Mouse (Mus musculus): Measurements from ENCODE around the gene Stra8. TPM values are rescaled to one million over a fixed set of nuclear protein-coding genes. Genes with fewer than 3 reads are reported as not detected.

Gene Stra8
- total and polyA plus RNA-seq, 2 experiments from 2014 or later, result not detected

DNA sequence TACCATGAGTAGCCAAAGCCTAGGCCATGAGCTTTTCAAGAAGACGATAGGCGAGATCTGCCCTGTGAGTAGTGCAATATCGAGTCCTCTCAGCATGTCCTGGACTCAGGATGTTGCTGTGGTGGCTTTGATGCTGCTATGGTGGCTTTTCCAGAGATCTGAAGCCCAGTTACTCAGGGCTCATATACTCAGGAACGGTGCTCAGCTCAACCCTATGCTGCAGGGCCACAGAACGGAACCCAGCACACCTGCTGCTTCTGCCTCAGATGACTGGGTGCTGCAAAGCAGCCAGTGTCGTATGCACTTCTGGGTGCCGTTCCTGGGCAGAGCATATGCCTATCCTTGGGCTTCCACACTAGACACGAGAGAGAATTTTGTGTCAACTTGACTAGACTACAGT is 19.5 kb downstream of the Stra8 start:
- H3K9me3 ChIP-seq (ENCODE audit: low read length), result no peaks in the 10 kb centered on the region
- H3K27me3 ChIP-seq (ENCODE audit: insufficient read depth, low read length), result no peaks in the 10 kb centered on the region
- ATAC-seq (ENCODE audit: low FRiP score) (no peak), DNase-seq (ENCODE audit: low spot score) (no peak)
- H3K4me2 ChIP-seq (ENCODE audit: low read depth, low read length, poor library complexity, severe bottlenecking), result no peak overlapping the region
- no peak overlapping the region for H3K27ac ChIP-seq (ENCODE audit: low read depth, low read length)
- no peak overlapping the region for H3K9ac ChIP-seq (replicated peaks; ENCODE audit: low read length, poor library complexity, severe bottlenecking)
- no peak overlapping the region for H3K4me3 ChIP-seq (ENCODE audit: low read depth, low read length)
- TF ChIP-seq CTCF (IDR thresholded peaks at IDR 0.05), result no peak
- no peaks in the 10 kb centered on the region for H3K4me1 ChIP-seq (ENCODE audit: insufficient read depth, low read length)
- H3K36me3 ChIP-seq (ENCODE audit: insufficient read depth, low read length), result no peaks in the 10 kb centered on the region
- 93% methylated on average over 8 of the region's 8 CpGs for WGBS

- TF ChIP-seq CTCF (IDR thresholded peaks at IDR 0.05), result no peak
- Histone ChIP-seq H3K9ac (replicated peaks; ENCODE audit: low read length, poor library complexity, severe bottlenecking) (no peak overlapping the region), H3K4me3 (ENCODE audit: low read depth, low read length) (no peak overlapping the region), H3K36me3 (ENCODE audit: insufficient read depth, low read length) (no peaks in the 10 kb centered on the region), H3K9me3 (ENCODE audit: low read length) (no peaks in the 10 kb centered on the region), H3K4me1 (ENCODE audit: insufficient read depth, low read length) (no peaks in the 10 kb centered on the region), H3K4me2 (ENCODE audit: low read depth, low read length, poor library complexity, severe bottlenecking) (no peak overlapping the region), H3K27me3 (ENCODE audit: insufficient read depth, low read length) (no peaks in the 10 kb centered on the region), H3K27ac (ENCODE audit: low read depth, low read length) (no peak overlapping the region)
- 69% methylated on average over 2 of the region's 2 CpGs for WGBS
- no peak for ATAC-seq (ENCODE audit: low FRiP score)
- no peak for DNase-seq (ENCODE audit: low spot score)
Measured at GRCm38 (mm10) chr6:34941496-34941895, 21.5 kb downstream of the Stra8 start.

DNA sequence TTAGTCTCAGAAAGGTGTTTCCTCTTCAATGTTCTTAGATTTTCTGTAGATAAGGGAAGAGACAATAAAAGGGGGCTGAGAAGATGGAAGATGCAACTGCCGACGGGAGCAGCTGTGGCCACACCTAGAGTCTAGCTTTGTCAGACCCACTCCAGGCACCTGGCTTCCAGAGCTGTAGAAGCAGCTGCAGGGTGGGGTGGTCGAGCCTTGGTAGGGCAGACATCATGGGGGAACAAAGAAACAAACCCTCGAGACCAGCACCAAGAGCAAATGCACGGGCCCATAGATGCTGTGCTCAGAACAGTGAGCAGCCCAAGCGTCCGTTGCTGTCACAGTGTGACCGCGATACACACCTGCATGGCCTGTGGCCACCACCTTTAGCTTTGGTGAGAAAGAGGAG is 22.5 kb downstream of the Stra8 start:
- ATAC-seq (ENCODE audit: low FRiP score), result no peak
- H3K4me1 ChIP-seq (ENCODE audit: insufficient read depth, low read length), result no peaks in the 10 kb centered on the region
- WGBS, result 91% methylated on average over 9 of the region's 9 CpGs

DNA sequence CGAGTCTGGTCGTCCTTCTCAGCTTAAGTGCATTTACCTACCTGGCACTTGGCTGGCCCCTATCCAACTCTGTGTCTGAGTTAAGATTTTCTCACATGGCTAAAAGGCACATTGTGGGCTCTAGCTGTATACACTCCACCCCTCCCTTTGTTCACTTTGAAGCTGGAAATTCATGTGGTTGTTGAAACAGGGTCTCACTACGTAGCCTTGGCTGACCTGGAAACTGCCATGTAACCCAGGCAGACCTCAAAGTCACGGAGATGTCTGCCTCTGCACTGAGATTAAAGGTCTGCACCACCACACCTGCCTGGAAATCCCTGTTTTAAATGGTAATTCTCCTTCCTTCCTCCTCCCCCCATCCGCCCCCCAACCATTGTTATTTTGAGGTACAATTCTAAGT is 23.5 kb downstream of the Stra8 start:
- H3K36me3 ChIP-seq (ENCODE audit: insufficient read depth, low read length), result no peaks in the 10 kb centered on the region
- H3K9ac ChIP-seq (replicated peaks; ENCODE audit: low read length, poor library complexity, severe bottlenecking), result no peak overlapping the region
- no peaks in the 10 kb centered on the region for H3K9me3 ChIP-seq (ENCODE audit: low read length)
- ATAC-seq (ENCODE audit: low FRiP score) (no peak), DNase-seq (ENCODE audit: low spot score) (no peak)
- H3K27me3 ChIP-seq (ENCODE audit: insufficient read depth, low read length), result no peaks in the 10 kb centered on the region
- no peak overlapping the region for H3K4me2 ChIP-seq (ENCODE audit: low read depth, low read length, poor library complexity, severe bottlenecking)
- 82% methylated on average over 5 of the region's 5 CpGs for WGBS
- H3K27ac ChIP-seq (ENCODE audit: low read depth, low read length), result no peak overlapping the region
- H3K4me3 ChIP-seq (ENCODE audit: low read depth, low read length), result no peak overlapping the region
- no peaks in the 10 kb centered on the region; the same call in 1 of the 2 replicates for H3K4me1 ChIP-seq (ENCODE audit: insufficient read depth, low read length)
- no peak for TF ChIP-seq CTCF (IDR thresholded peaks at IDR 0.05)

More for the DNA sequence above, 22.5 kb downstream of the Stra8 start:
- Histone ChIP-seq H3K4me3 (ENCODE audit: low read depth, low read length) (no peak overlapping the region), H3K27me3 (ENCODE audit: insufficient read depth, low read length) (no peaks in the 10 kb centered on the region), H3K9me3 (ENCODE audit: low read length) (no peaks in the 10 kb centered on the region), H3K36me3 (ENCODE audit: insufficient read depth, low read length) (no peaks in the 10 kb centered on the region), H3K9ac (replicated peaks; ENCODE audit: low read length, poor library complexity, severe bottlenecking) (no peak overlapping the region), H3K4me2 (ENCODE audit: low read depth, low read length, poor library complexity, severe bottlenecking) (no peak overlapping the region), H3K27ac (ENCODE audit: low read depth, low read length) (no peak overlapping the region)
- TF ChIP-seq CTCF (IDR thresholded peaks at IDR 0.05), result no peak
- no peak for DNase-seq (ENCODE audit: low spot score)

- no peak for TF ChIP-seq CTCF (IDR thresholded peaks at IDR 0.05)
- H3K4me3 ChIP-seq (ENCODE audit: low read depth, low read length), result no peak overlapping the region
- DNase-seq (ENCODE audit: low spot score), result no peak
- H3K27me3 ChIP-seq (ENCODE audit: insufficient read depth, low read length), result no peaks in the 10 kb centered on the region
- H3K27ac ChIP-seq (ENCODE audit: low read depth, low read length), result no peak overlapping the region
- no peak overlapping the region for H3K4me2 ChIP-seq (ENCODE audit: low read depth, low read length, poor library complexity, severe bottlenecking)
- no peaks in the 10 kb centered on the region for H3K36me3 ChIP-seq (ENCODE audit: insufficient read depth, low read length)
- no peaks in the 10 kb centered on the region for H3K9me3 ChIP-seq (ENCODE audit: low read length)
- WGBS, result 91% methylated on average over 1 of the region's 1 CpGs
- H3K4me1 ChIP-seq (ENCODE audit: insufficient read depth, low read length), result no peaks in the 10 kb centered on the region; the same call in 1 of the 2 replicates
- no peak for ATAC-seq (ENCODE audit: low FRiP score)
- no peak overlapping the region for H3K9ac ChIP-seq (replicated peaks; ENCODE audit: low read length, poor library complexity, severe bottlenecking)
Measured at GRCm38 (mm10) chr6:34946486-34947079, 26.6 kb downstream of the Stra8 start.

DNA sequence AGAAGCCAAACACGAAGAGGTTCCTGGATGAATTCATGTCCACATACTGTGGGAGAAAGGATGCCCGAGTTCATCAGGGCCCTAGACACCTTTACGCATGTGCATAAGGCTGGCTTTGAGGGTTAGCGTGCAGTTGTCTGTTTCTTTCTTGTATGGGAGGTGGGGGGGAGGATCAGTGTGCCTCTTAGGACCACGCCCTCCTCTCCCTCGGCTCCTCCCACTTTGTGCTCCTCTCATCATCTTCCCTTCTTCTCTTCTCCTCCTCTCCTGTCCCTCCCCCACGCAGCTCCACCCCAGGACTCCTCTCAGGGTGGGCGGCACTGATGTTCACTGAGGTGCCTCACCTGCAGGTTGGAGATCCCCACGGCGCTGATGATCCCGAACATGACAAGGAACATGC is 28.5 kb downstream of the Stra8 start:
- ATAC-seq (ENCODE audit: low FRiP score), result no peak

More for the DNA sequence above, 28.5 kb downstream of the Stra8 start:
- no peak overlapping the region; the same call in 1 of the 2 replicates for H3K4me3 ChIP-seq (ENCODE audit: low read depth, low read length)
- H3K4me1 ChIP-seq (ENCODE audit: insufficient read depth, low read length), result no peaks in the 10 kb centered on the region; the same call in 1 of the 2 replicates
- no peaks in the 10 kb centered on the region for H3K9me3 ChIP-seq (ENCODE audit: low read length)
- H3K36me3 ChIP-seq (ENCODE audit: insufficient read depth, low read length), result no peaks in the 10 kb centered on the region
- peak overlapping the region; percentile 36 for H3K4me2 ChIP-seq (ENCODE audit: low read depth, low read length, poor library complexity, severe bottlenecking)
- DNase-seq (ENCODE audit: low spot score), result no peak
- TF ChIP-seq CTCF (IDR thresholded peaks at IDR 0.05), result no peak
- H3K27me3 ChIP-seq (ENCODE audit: insufficient read depth, low read length), result no peaks in the 10 kb centered on the region
- H3K9ac ChIP-seq (replicated peaks; ENCODE audit: low read length, poor library complexity, severe bottlenecking), result no peak overlapping the region
- WGBS, result 15% methylated on average over 11 of the region's 11 CpGs
- H3K27ac ChIP-seq (ENCODE audit: low read depth, low read length), result no peak overlapping the region
